7 mouse cellular contexts compared by ENCODE assay signal in genomic region chr17:83873363-83874141, GRCm38 (mm10). TPM values are rescaled to one million over a fixed set of nuclear protein-coding genes. Genes with fewer than 3 reads are reported as not detected.
DNase-seq lines count a peak whose midpoint lies in the region; ATAC-seq and TF ChIP-seq lines count a peak whose summit lies in the region.

No protein-coding gene starts in this region.

- peak; percentile 67 for DNase-seq in NIH3T3 (ENCODE audit: low read depth)
- peak; percentile 65 for DNase-seq in testis, postnatal 10 days (ENCODE audit: low spot score)
- no peak for DNase-seq in cerebellum, adult 11-12 months
- DNase-seq in liver, postnatal 0 days = no peak

- H3K4me3 ChIP-seq in C2C12 (ENCODE audit: insufficient read depth, poor library complexity, severe bottlenecking) = no peak overlapping the region
- no peak overlapping the region for H3K4me3 ChIP-seq in heart, embryonic 15.5 days
- H3K4me3 ChIP-seq in limb, embryonic 13.5 days = no peak overlapping the region
- H3K4me3 ChIP-seq in liver, postnatal 0 days (ENCODE audit: low read depth, low read length) = no peak overlapping the region

- no peaks in the 10 kb centered on the region for H3K79me2 ChIP-seq in C2C12 (ENCODE audit: control insufficient read depth, insufficient read depth)

- no peak for ATAC-seq in heart, embryonic 15.5 days (replicated peaks; ENCODE audit: insufficient number of reproducible peaks, insufficient read depth, low FRiP score, low read depth)
- ATAC-seq in limb, embryonic 13.5 days (ENCODE audit: low FRiP score, low read depth) = peak; percentile 17; the same call in 1 of the 2 replicates
- no peak for ATAC-seq in liver, postnatal 0 days

- no peaks in the 10 kb centered on the region; the same call in 1 of the 2 replicates for H3K4me1 ChIP-seq in heart, embryonic 15.5 days (replicated peaks)
- H3K4me1 ChIP-seq in limb, embryonic 13.5 days = peaks cover 11% of the 10 kb centered on the region
- H3K4me1 ChIP-seq in liver, postnatal 0 days (ENCODE audit: insufficient read depth) = no peaks in the 10 kb centered on the region

- no peaks in the 10 kb centered on the region for H3K27me3 ChIP-seq in C2C12 (ENCODE audit: control insufficient read depth, insufficient read depth, insufficient read length)
- no peaks in the 10 kb centered on the region for H3K27me3 ChIP-seq in heart, embryonic 15.5 days
- no peaks in the 10 kb centered on the region; the same call in 1 of the 2 replicates for H3K27me3 ChIP-seq in limb, embryonic 13.5 days
- no peaks in the 10 kb centered on the region for H3K27me3 ChIP-seq in liver, postnatal 0 days (ENCODE audit: insufficient read depth, low read length)

- no peak for TF ChIP-seq EP300 in liver, postnatal 0 days (IDR thresholded peaks at IDR 0.05; ENCODE audit: low read depth)

- H3K9ac ChIP-seq in heart, embryonic 15.5 days = no peak overlapping the region
- H3K9ac ChIP-seq in limb, embryonic 13.5 days = no peak overlapping the region
- H3K9ac ChIP-seq in liver, postnatal 0 days (replicated peaks) = no peak overlapping the region

- no peak overlapping the region for H3K4me2 ChIP-seq in heart, embryonic 15.5 days
- no peak overlapping the region; the same call in 1 of the 2 replicates for H3K4me2 ChIP-seq in limb, embryonic 13.5 days (replicated peaks)
- no peak overlapping the region for H3K4me2 ChIP-seq in liver, postnatal 0 days (ENCODE audit: low read depth, low read length)

- no peak for TF ChIP-seq CTCF in C2C12 (IDR thresholded peaks at IDR 0.05; ENCODE audit: control insufficient read depth, insufficient read depth, insufficient read length)
- TF ChIP-seq CTCF in liver, postnatal 0 days (IDR thresholded peaks at IDR 0.05; ENCODE audit: low read depth) = no peak

- no peaks in the 10 kb centered on the region for H3K9me3 ChIP-seq in heart, embryonic 15.5 days (replicated peaks)
- H3K9me3 ChIP-seq in limb, embryonic 13.5 days = peaks cover 8% of the 10 kb centered on the region
- H3K9me3 ChIP-seq in liver, postnatal 0 days (ENCODE audit: low read length) = no peaks in the 10 kb centered on the region

- no peaks in the 10 kb centered on the region for H3K36me3 ChIP-seq in C2C12 (ENCODE audit: control insufficient read depth, insufficient read depth)
- H3K36me3 ChIP-seq in heart, embryonic 15.5 days = no peaks in the 10 kb centered on the region
- H3K36me3 ChIP-seq in limb, embryonic 13.5 days = no peaks in the 10 kb centered on the region
- no peaks in the 10 kb centered on the region for H3K36me3 ChIP-seq in liver, postnatal 0 days (replicated peaks; ENCODE audit: insufficient read depth, low read length)

- 65% methylated on average over 19 of the region's 19 CpGs for WGBS in heart, embryonic 15.5 days
- WGBS in limb, embryonic 13.5 days = 65% methylated on average over 19 of the region's 19 CpGs
- WGBS in liver, postnatal 0 days (ENCODE audit: insufficient replicate concordance) = 74% methylated on average over 19 of the region's 19 CpGs

- peak overlapping the region; percentile 41; the same call in 1 of the 2 replicates for H3K27ac ChIP-seq in heart, embryonic 15.5 days
- peak overlapping the region; percentile 55 for H3K27ac ChIP-seq in limb, embryonic 13.5 days
- no peak overlapping the region for H3K27ac ChIP-seq in liver, postnatal 0 days (ENCODE audit: low read depth)

- H3K79me3 ChIP-seq in C2C12 (ENCODE audit: low read depth) = no peaks in the 10 kb centered on the region

- H3ac ChIP-seq in C2C12 (ENCODE audit: control insufficient read depth, insufficient read length, low read depth) = no peak overlapping the region

TF ChIP-seq in C2C12, 6 proteins besides CTCF, POLR2A, EP300 and RAD21:
- peak; percentile 95 for TF ChIP-seq MYOD1 (IDR thresholded peaks at IDR 0.05; ENCODE audit: control insufficient read depth, insufficient read length, low read depth)
- TF ChIP-seq FOSL1 (IDR thresholded peaks at IDR 0.05; ENCODE audit: insufficient read depth, low read length, poor library complexity, severe bottlenecking) = no peak
- TF ChIP-seq CEBPB (IDR thresholded peaks at IDR 0.05; ENCODE audit: low read depth) = no peak
- no peak for TF ChIP-seq USF1 (IDR thresholded peaks at IDR 0.05; ENCODE audit: low read depth)
TF ChIP-seq in C2C12: peak in this region for 1.

RNA-seq across cellular contexts. Expression of gene Haao, which starts 25.8 kb away (rescaled TPM):
- not detected for polyA plus RNA-seq in C2C12 (2012; fragmentation: generic; extraction: Trizol)
- polyA plus RNA-seq in heart, embryonic 15.5 days (2015; fragmentation: Nextera tagmentation; extraction: Ambion mirVana) = 0.25 and 2.0 TPM in 2 replicates
- 1.3 TPM in 2 replicates for polyA plus RNA-seq in limb, embryonic 13.5 days (2015; fragmentation: Nextera tagmentation; extraction: Ambion mirVana)
- polyA plus RNA-seq in liver, postnatal 0 days (2015; fragmentation: Nextera tagmentation; extraction: Ambion mirVana) = 93.3 and 104 TPM in 2 replicates

Comparison
In these comparisons a context has a peak if more than half of its experiments do, and no peak if none do; other contexts are left out.
1. DNase-seq: peak in NIH3T3 (single experiment) and testis, postnatal 10 days (single experiment); none in cerebellum, adult 11-12 months (single experiment) and liver, postnatal 0 days (single experiment).
2. RNA of gene Haao, which starts 25.8 kb away (polyA plus RNA-seq): 93.3 to 104 TPM in liver, postnatal 0 days; 1.3 TPM in limb, embryonic 13.5 days, 0.25 to 2.0 TPM in heart, embryonic 15.5 days and not detected in C2C12 (single experiment); every median in the first group is over 10 times any median in the second.